18 mouse cellular contexts compared by ENCODE assay signal in genomic region chr7:81688378-81688777, GRCm38 (mm10). TPM values are rescaled to one million over a fixed set of nuclear protein-coding genes. Genes with fewer than 3 reads are reported as not detected.
DNase-seq lines count a peak whose midpoint lies in the region; ATAC-seq and TF ChIP-seq lines count a peak whose summit lies in the region.
"Had no signal": no experiment of that assay in that cellular context is flagged by ENCODE, and none has a peak within 500 bp of the region (broad histone marks: within the 10 kb centered on the region; RNA-seq: fewer than 3 reads in every experiment).

No protein-coding gene starts in this region.

- H3K27me3 ChIP-seq in heart, embryonic 11.5 days (ENCODE audit: control insufficient read depth, insufficient read depth, low read length): no peaks in the 10 kb centered on the region
- H3K27me3 ChIP-seq in liver, adult 2 months (ENCODE audit: control insufficient read depth, insufficient read depth, low read length): no peaks in the 10 kb centered on the region
- H3K27me3 ChIP-seq in intestine, embryonic 14.5 days (replicated peaks; ENCODE audit: control insufficient read depth, insufficient read depth, low read length): no peaks in the 10 kb centered on the region
- H3K27me3 ChIP-seq in liver, embryonic 16.5 days (ENCODE audit: control insufficient read depth, insufficient read depth, low read depth, low read length): no peaks in the 10 kb centered on the region
- no peaks in the 10 kb centered on the region for H3K27me3 ChIP-seq in cerebellum, adult 2 months (ENCODE audit: control insufficient read depth, insufficient read depth, low read length)
- H3K27me3 ChIP-seq: forebrain, embryonic 15.5 days; limb, embryonic 15.5 days had no signal

- intact Hi-C loops in heart, postnatal 36 days (cut with DNase I): no loop called here

- H3K9me3 ChIP-seq in heart, embryonic 11.5 days (replicated peaks; ENCODE audit: control insufficient read depth, low read length): no peaks in the 10 kb centered on the region
- no peaks in the 10 kb centered on the region for H3K9me3 ChIP-seq in intestine, embryonic 14.5 days (ENCODE audit: control insufficient read depth, low read length)
- no peaks in the 10 kb centered on the region for H3K9me3 ChIP-seq in liver, embryonic 16.5 days (replicated peaks; ENCODE audit: control insufficient read depth, low read length)
- H3K9me3 ChIP-seq: forebrain, embryonic 15.5 days; limb, embryonic 15.5 days; megakaryocyte, embryonic 14.5 days had no signal

- ATAC-seq in heart, embryonic 11.5 days (replicated peaks; ENCODE audit: insufficient number of reproducible peaks, low FRiP score, low TSS enrichment): no peak
- no peak; the same call in 1 of the 2 replicates for ATAC-seq in intestine, embryonic 14.5 days (replicated peaks; ENCODE audit: low FRiP score, low TSS enrichment, low read depth)
- ATAC-seq in liver, embryonic 16.5 days (ENCODE audit: low read depth): peak; percentile 80
- ATAC-seq: forebrain, embryonic 15.5 days had no signal

- no peak overlapping the region for H3K4me2 ChIP-seq in heart, embryonic 11.5 days
- H3K4me2 ChIP-seq in intestine, embryonic 14.5 days (ENCODE audit: low read length): no peak overlapping the region
- H3K4me2 ChIP-seq in liver, embryonic 16.5 days (ENCODE audit: low read depth, low read length): peak overlapping the region; percentile 15; the same call in 1 of the 2 replicates
- H3K4me2 ChIP-seq: forebrain, embryonic 15.5 days; limb, embryonic 15.5 days had no signal

- 71% methylated on average over 9 of the region's 9 CpGs for WGBS in heart, embryonic 11.5 days (ENCODE audit: insufficient replicate concordance)
- 18% methylated on average over 9 of the region's 9 CpGs for WGBS in liver, adult 2 months
- WGBS in intestine, embryonic 14.5 days: 71% methylated on average over 9 of the region's 9 CpGs
- WGBS in liver, embryonic 16.5 days (ENCODE audit: insufficient replicate concordance): 66% methylated on average over 9 of the region's 9 CpGs
- 93% methylated on average over 9 of the region's 9 CpGs for WGBS in cerebellum, adult 2 months

- H3K36me3 ChIP-seq in heart, embryonic 11.5 days (ENCODE audit: control insufficient read depth, insufficient read depth, low read length): no peaks in the 10 kb centered on the region
- H3K36me3 ChIP-seq in liver, adult 2 months (ENCODE audit: control insufficient read depth, insufficient read depth, low read length): no peaks in the 10 kb centered on the region
- H3K36me3 ChIP-seq in intestine, embryonic 14.5 days (ENCODE audit: control insufficient read depth, insufficient read depth, low read length): no peaks in the 10 kb centered on the region
- no peaks in the 10 kb centered on the region for H3K36me3 ChIP-seq in liver, embryonic 16.5 days (ENCODE audit: control insufficient read depth, insufficient read depth)
- H3K36me3 ChIP-seq: forebrain, embryonic 15.5 days; limb, embryonic 15.5 days had no signal

- peak overlapping the region; percentile 57 for H3K27ac ChIP-seq in heart, embryonic 11.5 days (ENCODE audit: low read depth, low read length)
- peak overlapping the region; percentile 94 for H3K27ac ChIP-seq in liver, adult 2 months (replicated peaks; ENCODE audit: insufficient read depth, low read depth, low read length)
- peak overlapping the region; percentile 44; the same call in 1 of the 2 replicates for H3K27ac ChIP-seq in intestine, embryonic 14.5 days (ENCODE audit: low read depth)
- peak overlapping the region; percentile 58 for H3K27ac ChIP-seq in liver, embryonic 16.5 days (ENCODE audit: low read length)
- H3K27ac ChIP-seq in cerebellum, adult 2 months (ENCODE audit: insufficient read depth, low read length): no peak overlapping the region
- H3K27ac ChIP-seq: forebrain, embryonic 15.5 days; hindbrain, postnatal 0 days; limb, embryonic 15.5 days had no signal

- no peak overlapping the region for H3K9ac ChIP-seq in heart, embryonic 11.5 days (ENCODE audit: low read depth, low read length)
- peak overlapping the region; percentile 62 for H3K9ac ChIP-seq in liver, adult 2 months (ENCODE audit: low read depth, low read length)
- no peak overlapping the region for H3K9ac ChIP-seq in intestine, embryonic 14.5 days (ENCODE audit: low read length)
- H3K9ac ChIP-seq in liver, embryonic 16.5 days (ENCODE audit: low read depth, low read length): no peak overlapping the region
- H3K9ac ChIP-seq: forebrain, embryonic 15.5 days; limb, embryonic 15.5 days had no signal

- no peak for DNase-seq in heart, postnatal 36 days
- peak; percentile 99 for DNase-seq in liver, adult 2 months (ENCODE audit: extremely low read depth, low read depth, low spot score)
- no peak for DNase-seq in liver
- peak; percentile 66 for DNase-seq in intestine, embryonic 14.5 days (ENCODE audit: low spot score)
- no peak for DNase-seq in cerebellum, adult 2 months
- no peak for DNase-seq in spleen, adult 12 weeks (ENCODE audit: low spot score)
- DNase-seq: cerebellum, adult 11-12 months; kidney, adult 9 months; kidney, postnatal 36 days; lung, postnatal 14 days; thymus, postnatal 25 days had no signal

- TF ChIP-seq POLR2A in liver, adult 2 months (IDR thresholded peaks at IDR 0.05; ENCODE audit: extremely low read depth, insufficient read depth, low read length): no peak
- no peak for TF ChIP-seq POLR2A in cerebellum, adult 2 months (IDR thresholded peaks at IDR 0.05; ENCODE audit: borderline replicate concordance, insufficient read depth, low read length)

- H3K79me2 ChIP-seq in liver, adult 2 months (ENCODE audit: control insufficient read depth, insufficient read depth, low read length): peaks cover 9% of the 10 kb centered on the region; the same call in 1 of the 2 replicates

- TF ChIP-seq CTCF in liver, adult 2 months (IDR thresholded peaks at IDR 0.05; ENCODE audit: low read depth, low read length): no peak
- TF ChIP-seq CTCF in cerebellum, adult 2 months (IDR thresholded peaks at IDR 0.05; ENCODE audit: borderline replicate concordance, insufficient read depth, low read depth, low read length): no peak

- peaks cover 63% of the 10 kb centered on the region for H3K4me1 ChIP-seq in heart, embryonic 11.5 days (ENCODE audit: control insufficient read depth, insufficient read depth, low read length)
- peaks cover 41% of the 10 kb centered on the region for H3K4me1 ChIP-seq in liver, adult 2 months (ENCODE audit: control insufficient read depth, insufficient read depth, low read length)
- H3K4me1 ChIP-seq in intestine, embryonic 14.5 days (replicated peaks; ENCODE audit: control insufficient read depth, insufficient read depth, low read length): peaks cover 4% of the 10 kb centered on the region; the same call in 1 of the 2 replicates
- H3K4me1 ChIP-seq in liver, embryonic 16.5 days (ENCODE audit: control insufficient read depth, low read depth, low read length): peaks cover 7% of the 10 kb centered on the region
- peaks cover 23% of the 10 kb centered on the region for H3K4me1 ChIP-seq in cerebellum, adult 2 months (ENCODE audit: control insufficient read depth, insufficient read depth, low read length)
- H3K4me1 ChIP-seq: limb, embryonic 15.5 days had no signal

- no peak overlapping the region for H3K4me3 ChIP-seq in heart, embryonic 11.5 days (ENCODE audit: low read depth, low read length)
- H3K4me3 ChIP-seq in liver, adult 2 months (ENCODE audit: insufficient read depth, low read depth, low read length): peak overlapping the region; percentile 38
- H3K4me3 ChIP-seq in intestine, embryonic 14.5 days (ENCODE audit: low read depth, low read length): no peak overlapping the region
- H3K4me3 ChIP-seq in liver, embryonic 16.5 days (ENCODE audit: low read depth, low read length): no peak overlapping the region
- no peak overlapping the region for H3K4me3 ChIP-seq in cerebellum, adult 2 months (replicated peaks; ENCODE audit: insufficient read depth, low read depth, low read length)
- H3K4me3 ChIP-seq: erythroblast, embryonic 14.5 days; forebrain, embryonic 15.5 days; limb, embryonic 15.5 days had no signal

RNA-seq across cellular contexts. Expression of gene Homer2, which starts 18.9 kb away (rescaled TPM):
- 121 and 129 TPM in 2 replicates for polyA plus RNA-seq in heart, embryonic 11.5 days (2014; fragmentation: Nextera tagmentation; extraction: Ambion mirVana)
- total RNA-seq in heart, postnatal 36 days (2021): 100 to 1,000 TPM in 1 of 2 experiments, 10 to 100 TPM in 1; 89.6 to 108 TPM
- 30.9 and 32.2 TPM in 2 replicates for total RNA-seq in liver, adult 2 months (2014; rRNA removed)
- polyA plus RNA-seq in liver, adult 2 months (2012; rRNA removed): 18.4 and 24.6 TPM in 2 replicates
- polyA plus RNA-seq in intestine, embryonic 14.5 days (2014; fragmentation: Nextera tagmentation; extraction: Ambion mirVana): 21.7 and 33.8 TPM in 2 replicates
- polyA plus RNA-seq in liver, embryonic 16.5 days (2015; fragmentation: Nextera tagmentation; extraction: Ambion mirVana): 2.8 and 3.3 TPM in 2 replicates
- 10.0 and 10.2 TPM in 2 replicates for polyA plus RNA-seq in cerebellum, adult 2 months (2012; rRNA removed)

Comparison
In these comparisons a context has a peak if more than half of its experiments do, and no peak if none do; other contexts are left out.
1. DNase-seq: peak in liver, adult 2 months (single experiment) and intestine, embryonic 14.5 days (single experiment); none in heart, postnatal 36 days (0 of 2), liver (single experiment), cerebellum, adult 2 months (0 of 2) and spleen, adult 12 weeks (single experiment).